8 mouse cellular contexts compared by ENCODE assay signal in genomic region chr7:34671911-34672310, GRCm38 (mm10). TPM values are rescaled to one million over a fixed set of nuclear protein-coding genes. Genes with fewer than 3 reads are reported as not detected.
DNase-seq lines count a peak whose midpoint lies in the region; ATAC-seq and TF ChIP-seq lines count a peak whose summit lies in the region.

No protein-coding gene starts in this region.

- H3K27me3 ChIP-seq in heart, embryonic 12.5 days (replicated peaks), result peaks cover 39% of the 10 kb centered on the region
- peaks cover 8% of the 10 kb centered on the region for H3K27me3 ChIP-seq in liver, adult 2 months (ENCODE audit: control insufficient read depth, insufficient read depth, low read length)

- no peaks in the 10 kb centered on the region for H3K4me1 ChIP-seq in bone marrow, adult 2 months (ENCODE audit: control insufficient read depth, insufficient read depth, low read length)
- no peaks in the 10 kb centered on the region for H3K4me1 ChIP-seq in embryonic fibroblast, embryonic 13.5 days (ENCODE audit: control insufficient read depth, insufficient read depth, low read length)
- peaks cover 18% of the 10 kb centered on the region; the same call in 1 of the 2 replicates for H3K4me1 ChIP-seq in heart, embryonic 12.5 days (replicated peaks)
- H3K4me1 ChIP-seq in liver, adult 2 months (ENCODE audit: control insufficient read depth, insufficient read depth, low read length), result no peaks in the 10 kb centered on the region

- WGBS in bone marrow, adult 2 months, result 4% methylated on average over 6 of the region's 6 CpGs
- WGBS in heart, embryonic 12.5 days, result 2% methylated on average over 6 of the region's 6 CpGs
- 3% methylated on average over 6 of the region's 6 CpGs for WGBS in liver, adult 2 months

- no peaks in the 10 kb centered on the region for H3K36me3 ChIP-seq in heart, embryonic 12.5 days
- no peaks in the 10 kb centered on the region for H3K36me3 ChIP-seq in liver, adult 2 months (ENCODE audit: control insufficient read depth, insufficient read depth, low read length)

- no peak overlapping the region for H3K9ac ChIP-seq in heart, embryonic 12.5 days
- no peak overlapping the region for H3K9ac ChIP-seq in liver, adult 2 months (ENCODE audit: low read depth, low read length)

- no peak overlapping the region for H3K4me3 ChIP-seq in bone marrow, adult 2 months (replicated peaks; ENCODE audit: control insufficient read depth, low read depth, low read length)
- no peak overlapping the region for H3K4me3 ChIP-seq in embryonic fibroblast, embryonic 13.5 days (ENCODE audit: insufficient read depth, low read length)
- H3K4me3 ChIP-seq in heart, embryonic 12.5 days, result no peak overlapping the region
- H3K4me3 ChIP-seq in liver, adult 2 months (ENCODE audit: insufficient read depth, low read depth, low read length), result no peak overlapping the region

- TF ChIP-seq CTCF in bone marrow, adult 2 months (IDR thresholded peaks at IDR 0.05; ENCODE audit: control insufficient read depth, insufficient read depth, low read length), result peak; percentile 99
- TF ChIP-seq CTCF in embryonic fibroblast, embryonic 13.5 days (IDR thresholded peaks at IDR 0.05; ENCODE audit: borderline replicate concordance, insufficient read depth, low read length), result peak; percentile 100
- peak; percentile 100 for TF ChIP-seq CTCF in liver, adult 2 months (IDR thresholded peaks at IDR 0.05; ENCODE audit: low read depth, low read length)

- H3K79me2 ChIP-seq in liver, adult 2 months (ENCODE audit: control insufficient read depth, insufficient read depth, low read length), result no peaks in the 10 kb centered on the region

- H3K27ac ChIP-seq in bone marrow, adult 2 months (ENCODE audit: control insufficient read depth, insufficient read depth, low read depth, low read length, poor library complexity), result no peak overlapping the region
- no peak overlapping the region for H3K27ac ChIP-seq in embryonic fibroblast, embryonic 13.5 days (ENCODE audit: insufficient read depth, low read length)
- H3K27ac ChIP-seq in heart, embryonic 12.5 days (ENCODE audit: poor library complexity, severe bottlenecking), result no peak overlapping the region
- no peak overlapping the region for H3K27ac ChIP-seq in liver, adult 2 months (replicated peaks; ENCODE audit: insufficient read depth, low read depth, low read length)

- peak; percentile 31; the same call in 1 of the 2 replicates for ATAC-seq in heart, embryonic 12.5 days (ENCODE audit: insufficient number of reproducible peaks, low FRiP score)

- no peak for TF ChIP-seq POLR2A in bone marrow, adult 2 months (IDR thresholded peaks at IDR 0.05; ENCODE audit: borderline replicate concordance, control insufficient read depth, low read depth, low read length)
- TF ChIP-seq POLR2A in embryonic fibroblast, embryonic 13.5 days (IDR thresholded peaks at IDR 0.05; ENCODE audit: low read depth, low read length), result no peak
- TF ChIP-seq POLR2A in liver, adult 2 months (IDR thresholded peaks at IDR 0.05; ENCODE audit: extremely low read depth, insufficient read depth, low read length), result no peak

- no peaks in the 10 kb centered on the region for H3K9me3 ChIP-seq in heart, embryonic 12.5 days (replicated peaks)

- no peak overlapping the region for H3K4me2 ChIP-seq in heart, embryonic 12.5 days

- DNase-seq in B cell, adult 2 months, result peak; percentile 85 to 86
- DNase-seq in kidney, postnatal 10 days, result peak; percentile 95
- DNase-seq in liver, adult 2 months (ENCODE audit: extremely low read depth, low read depth, low spot score), result peak; percentile 53
- peak; percentile 83 for DNase-seq in naive thymus-derived CD4-positive, alpha-beta T cell, adult 2 months (ENCODE audit: low read depth)
- DNase-seq in spleen, postnatal 36 days (ENCODE audit: low spot score in 2 of 2), result peak; percentile 65 to 66

RNA-seq across cellular contexts. Expression of gene Kctd15, which starts 15.4 kb away (rescaled TPM):
- polyA plus RNA-seq in bone marrow, adult 2 months (2011; ENCODE audit: insufficient read depth, insufficient read length, low replicate concordance, missing spikeins), result 0.80 and 6.1 TPM in 2 replicates
- 30.8 and 39.5 TPM in 2 replicates for polyA plus RNA-seq in embryonic fibroblast, embryonic 13.5 days (2011; ENCODE audit: insufficient read length, low read depth, missing spikeins)
- 9.0 and 9.1 TPM in 2 replicates for polyA plus RNA-seq in heart, embryonic 12.5 days (2016; fragmentation: Nextera tagmentation; extraction: Ambion mirVana)
- 2.5 and 2.7 TPM in 2 replicates for total RNA-seq in liver, adult 2 months (2014; rRNA removed)
- 7.3 and 10.7 TPM in 2 replicates for polyA plus RNA-seq in liver, adult 2 months (2012; rRNA removed)
